Mouse (Mus musculus): ENCODE measurements around the gene Esm1. TPM values are rescaled to one million over a fixed set of nuclear protein-coding genes. Genes with fewer than 3 reads are reported as not detected.
"Not testable (repeated sequence)": the region's sequence is repeated elsewhere in the genome, so short reads cannot be mapped to it uniquely, and the experiment has no call there.

The Esm1 gene
- polyA plus RNA-seq, 1 experiment from 2014 or later: 2.5 TPM

DNA sequence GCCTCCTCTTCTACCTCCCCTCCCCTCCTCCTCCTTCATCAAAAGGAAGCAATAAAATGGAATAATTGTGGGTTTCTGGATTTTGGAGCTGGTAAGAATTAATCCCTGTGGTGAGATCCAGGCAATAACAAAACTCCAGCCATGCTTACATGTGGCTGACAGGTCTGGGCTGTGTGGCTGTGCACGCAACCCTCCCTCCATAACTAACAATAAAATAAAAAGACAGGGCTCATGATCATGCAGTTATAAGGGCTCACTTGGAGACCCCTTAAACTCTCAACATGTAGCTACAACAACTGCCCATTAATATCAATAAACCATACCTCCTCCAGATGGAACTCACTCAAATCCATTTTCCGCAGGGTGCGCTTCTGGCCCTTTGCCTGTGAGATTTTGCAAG lies 4.4 kb downstream of the Esm1 start:
- Histone ChIP-seq H3K4me1 (ENCODE audit: control insufficient read depth, insufficient read depth, low read length) (peaks cover 8% of the 10 kb centered on the region; the same call in 1 of the 2 replicates), H3K4me3 (ENCODE audit: low read length) (no peak overlapping the region), H3K9ac (ENCODE audit: low read length) (no peak overlapping the region), H3K27me3 (ENCODE audit: control insufficient read depth, insufficient read depth, low read length) (no peaks in the 10 kb centered on the region), H3K36me3 (ENCODE audit: control insufficient read depth, insufficient read depth) (no peaks in the 10 kb centered on the region), H3K9me3 (replicated peaks; ENCODE audit: control insufficient read depth, low read length) (no peaks in the 10 kb centered on the region), H3K27ac (ENCODE audit: low read length) (no peak overlapping the region), H3K4me2 (ENCODE audit: low read depth, low read length) (no peak overlapping the region)
- WGBS: 96% methylated on average over 3 of the region's 3 CpGs
- ATAC-seq (replicated peaks; ENCODE audit: extremely low read depth, insufficient read depth, low FRiP score): no peak

DNA sequence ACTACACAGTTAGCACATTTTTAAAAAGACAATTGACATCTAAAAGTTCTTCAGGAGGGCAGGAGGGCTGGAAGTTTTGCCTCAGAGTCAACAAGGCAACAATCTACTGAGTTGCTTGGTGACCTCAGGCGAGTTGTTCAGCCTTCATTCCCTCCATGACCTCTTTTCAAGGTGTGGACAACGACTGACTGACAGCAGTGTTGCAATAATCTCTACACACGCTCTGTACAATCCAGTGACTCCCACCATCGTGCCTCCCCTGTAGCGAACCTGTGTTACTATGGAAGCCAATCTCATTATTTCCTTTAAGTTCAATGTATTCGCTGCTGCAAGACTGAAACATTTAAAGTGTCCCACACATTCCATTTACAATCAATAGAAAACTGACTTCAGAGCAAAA lies 12.4 kb downstream of the Esm1 start:
- Histone ChIP-seq H3K27ac (ENCODE audit: low read length) (no peak overlapping the region), H3K4me3 (ENCODE audit: low read length) (no peak overlapping the region)
- 43% methylated on average over 6 of the region's 6 CpGs for WGBS

DNA sequence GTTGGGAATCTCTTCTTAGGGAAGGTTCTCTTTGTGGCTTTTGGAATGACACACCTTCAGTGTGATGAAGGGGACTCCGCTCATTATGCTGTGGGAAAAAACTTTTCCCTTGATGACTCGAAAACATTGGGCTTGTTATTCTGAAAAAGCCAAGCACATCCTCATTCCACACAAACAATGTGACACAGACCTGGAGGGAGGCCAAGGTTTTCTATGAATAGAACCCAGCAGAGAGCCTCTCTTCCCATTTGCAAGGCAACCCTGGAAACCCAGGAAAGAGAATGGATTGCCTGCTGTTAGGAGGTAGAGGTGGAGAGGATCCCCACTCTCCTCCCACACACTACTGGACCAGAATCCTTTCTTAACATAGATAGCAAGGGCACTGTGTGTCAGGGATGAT lies 14.6 kb downstream of the Esm1 start:
- Histone ChIP-seq H3K4me2 (ENCODE audit: low read depth, low read length) (peak overlapping the region; percentile 61), H3K27me3 (ENCODE audit: control insufficient read depth, insufficient read depth, low read length) (no peaks in the 10 kb centered on the region), H3K9me3 (replicated peaks; ENCODE audit: control insufficient read depth, low read length) (no peaks in the 10 kb centered on the region), H3K4me3 (ENCODE audit: low read length) (peak overlapping the region; percentile 50), H3K4me1 (ENCODE audit: control insufficient read depth, insufficient read depth, low read length) (peaks cover 12% of the 10 kb centered on the region), H3K27ac (ENCODE audit: low read length) (peak overlapping the region; percentile 90), H3K9ac (ENCODE audit: low read length) (peak overlapping the region; percentile 62), H3K36me3 (ENCODE audit: control insufficient read depth, insufficient read depth) (no peaks in the 10 kb centered on the region)
- 8% methylated on average over 2 of the region's 2 CpGs for WGBS
- ATAC-seq (replicated peaks; ENCODE audit: extremely low read depth, insufficient read depth, low FRiP score): peak; percentile 86

More for the DNA sequence above, 12.4 kb downstream of the Esm1 start:
- H3K27me3 ChIP-seq (ENCODE audit: control insufficient read depth, insufficient read depth, low read length): no peaks in the 10 kb centered on the region
- H3K9ac ChIP-seq (ENCODE audit: low read length): no peak overlapping the region
- H3K4me1 ChIP-seq (ENCODE audit: control insufficient read depth, insufficient read depth, low read length): peaks cover 12% of the 10 kb centered on the region
- no peaks in the 10 kb centered on the region for H3K9me3 ChIP-seq (replicated peaks; ENCODE audit: control insufficient read depth, low read length)
- no peaks in the 10 kb centered on the region for H3K36me3 ChIP-seq (ENCODE audit: control insufficient read depth, insufficient read depth)
- ATAC-seq (replicated peaks; ENCODE audit: extremely low read depth, insufficient read depth, low FRiP score): no peak
- H3K4me2 ChIP-seq (ENCODE audit: low read depth, low read length): no peak overlapping the region

DNA sequence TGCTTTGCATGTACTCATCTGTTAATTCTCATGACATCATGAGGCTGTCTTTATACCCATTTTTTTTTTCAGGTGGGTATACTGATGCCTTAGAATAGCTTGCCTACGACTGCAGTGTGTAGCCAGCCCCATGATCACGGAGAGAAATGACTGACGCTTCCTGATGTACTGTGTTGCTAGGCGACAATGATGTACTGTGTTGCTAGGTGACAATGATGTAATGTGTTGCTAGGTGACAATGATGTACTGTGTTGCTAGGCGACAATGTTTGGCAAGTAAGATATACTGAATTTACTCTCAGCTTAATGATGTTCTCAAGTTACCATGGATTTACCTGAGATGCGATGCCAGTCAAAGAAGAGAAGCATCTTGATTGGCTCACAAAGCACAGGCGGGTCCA lies 16.4 kb downstream of the Esm1 start, which contains the start of gene Gzmk:
TSS of gene Gzmk (minus strand) at position 98 of the 400 bp plus-strand sequence.
- H3K27me3 ChIP-seq (ENCODE audit: control insufficient read depth, insufficient read depth, low read length): no peaks in the 10 kb centered on the region
- peaks cover 12% of the 10 kb centered on the region for H3K4me1 ChIP-seq (ENCODE audit: control insufficient read depth, insufficient read depth, low read length)
- 57% methylated on average over 7 of the region's 7 CpGs for WGBS
- no peaks in the 10 kb centered on the region for H3K9me3 ChIP-seq (replicated peaks; ENCODE audit: control insufficient read depth, low read length)
- no peak within 1 kb of the TSS for H3K9ac ChIP-seq (ENCODE audit: low read length)
- no peak for ATAC-seq (replicated peaks; ENCODE audit: extremely low read depth, insufficient read depth, low FRiP score)
- H3K4me3 ChIP-seq (ENCODE audit: low read length): no peak within 1 kb of the TSS
- H3K36me3 ChIP-seq (ENCODE audit: control insufficient read depth, insufficient read depth): no peaks in the 10 kb centered on the region
- no peak within 1 kb of the TSS for H3K4me2 ChIP-seq (ENCODE audit: low read depth, low read length)
- no peak within 1 kb of the TSS for H3K27ac ChIP-seq (ENCODE audit: low read length)

DNA sequence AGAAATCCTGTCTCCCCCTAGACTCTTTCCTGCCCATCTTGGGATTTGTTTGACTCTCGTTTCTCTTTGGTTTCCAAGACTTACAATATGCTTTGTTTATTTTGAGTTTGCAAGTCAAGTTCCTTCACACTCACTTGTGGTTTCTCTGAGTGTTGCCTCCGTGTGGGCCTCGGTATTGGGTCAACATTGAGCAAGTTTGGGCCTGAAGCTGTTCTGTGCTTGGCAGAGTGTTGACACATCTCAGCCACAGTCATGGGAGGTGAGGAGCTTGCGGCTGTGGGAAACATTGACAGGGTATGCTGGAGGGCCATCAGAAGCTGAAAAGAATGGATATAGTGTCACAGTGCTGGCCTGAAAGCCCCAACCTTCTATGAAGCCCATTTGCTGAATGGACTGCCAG lies 17.6 kb downstream of the Esm1 start:
- WGBS: 67% methylated on average over 4 of the region's 4 CpGs
- no peak overlapping the region for H3K27ac ChIP-seq (ENCODE audit: low read length)
- no peak overlapping the region for H3K4me2 ChIP-seq (ENCODE audit: low read depth, low read length)
- H3K4me3 ChIP-seq (ENCODE audit: low read length): no peak overlapping the region
- H3K9me3 ChIP-seq (replicated peaks; ENCODE audit: control insufficient read depth, low read length): no peaks in the 10 kb centered on the region
- no peak for ATAC-seq (replicated peaks; ENCODE audit: extremely low read depth, insufficient read depth, low FRiP score)
- H3K9ac ChIP-seq (ENCODE audit: low read length): no peak overlapping the region
- H3K36me3 ChIP-seq (ENCODE audit: control insufficient read depth, insufficient read depth): no peaks in the 10 kb centered on the region
- H3K4me1 ChIP-seq (ENCODE audit: control insufficient read depth, insufficient read depth, low read length): peaks cover 10% of the 10 kb centered on the region
- no peaks in the 10 kb centered on the region for H3K27me3 ChIP-seq (ENCODE audit: control insufficient read depth, insufficient read depth, low read length)

DNA sequence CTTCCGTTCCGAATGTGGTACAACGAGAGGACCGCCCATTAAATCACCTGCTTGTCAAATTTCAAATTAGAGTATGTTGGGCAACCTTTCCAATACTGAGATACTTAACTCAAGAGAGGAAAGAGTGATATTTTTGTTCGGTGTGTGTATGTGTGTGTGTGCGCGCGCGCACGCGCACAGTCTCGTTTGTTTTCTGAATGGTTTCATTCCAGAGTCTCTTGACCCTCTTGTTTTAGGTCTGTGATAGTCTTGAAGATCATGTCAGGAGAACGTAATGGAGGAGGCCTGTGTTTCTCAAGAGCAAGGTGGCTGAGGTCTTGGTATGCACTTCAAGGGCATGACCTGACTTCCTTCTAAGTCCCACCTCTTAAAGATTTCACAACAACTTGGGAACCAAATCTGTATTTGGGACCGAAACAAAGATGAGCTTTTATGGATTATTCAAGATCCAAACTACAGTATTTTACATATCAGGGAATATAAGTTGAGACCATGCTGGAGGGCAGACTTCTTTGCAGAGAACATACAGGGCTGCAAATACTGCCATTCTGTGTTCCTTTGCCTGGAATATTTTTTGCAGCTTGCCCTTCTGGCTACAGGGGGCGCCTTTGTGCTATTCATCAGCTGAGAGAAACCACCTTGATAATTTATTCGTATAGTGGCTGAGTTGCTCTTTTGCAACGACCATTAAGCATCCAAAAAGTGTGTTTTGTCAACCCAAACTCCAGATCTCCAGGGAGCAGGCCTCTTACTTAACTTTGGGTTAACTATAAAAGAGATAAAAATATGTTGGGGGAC lies 18.4 kb downstream of the Esm1 start:
- H3K4me1 ChIP-seq (ENCODE audit: control insufficient read depth, insufficient read depth, low read length): peaks cover 3% of the 10 kb centered on the region
- no peak for ATAC-seq (replicated peaks; ENCODE audit: extremely low read depth, insufficient read depth, low FRiP score)
- 81% methylated on average over 17 of the region's 17 CpGs for WGBS
- no peak overlapping the region for H3K4me3 ChIP-seq (ENCODE audit: low read length)
- no peaks in the 10 kb centered on the region for H3K27me3 ChIP-seq (ENCODE audit: control insufficient read depth, insufficient read depth, low read length)
- H3K9ac ChIP-seq (ENCODE audit: low read length): no peak overlapping the region
- H3K9me3 ChIP-seq (replicated peaks; ENCODE audit: control insufficient read depth, low read length): no peaks in the 10 kb centered on the region
- no peak overlapping the region for H3K4me2 ChIP-seq (ENCODE audit: low read depth, low read length)
- H3K27ac ChIP-seq (ENCODE audit: low read length): no peak overlapping the region
- H3K36me3 ChIP-seq (ENCODE audit: control insufficient read depth, insufficient read depth): no peaks in the 10 kb centered on the region

DNA sequence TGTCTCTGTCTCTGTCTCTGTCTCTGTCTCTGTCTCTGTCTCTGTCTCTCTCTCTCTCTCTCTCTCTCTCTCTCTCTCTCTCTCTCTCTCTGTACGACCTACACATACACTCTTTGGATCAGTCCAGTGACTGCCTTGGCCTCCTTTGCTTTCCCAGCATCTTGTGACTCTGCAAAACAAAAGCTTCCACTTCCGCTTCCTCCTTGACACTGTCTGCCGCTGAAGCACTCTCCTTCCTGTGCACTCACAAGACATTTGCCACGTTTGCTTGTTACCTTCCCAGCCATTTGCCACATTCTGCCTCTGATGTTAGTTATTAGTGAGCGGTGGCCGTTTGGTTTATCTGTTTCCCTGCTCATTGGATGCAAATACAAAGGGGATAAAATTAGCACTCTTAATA lies 32.7 kb downstream of the Esm1 start:
- Histone ChIP-seq H3K27me3 (ENCODE audit: control insufficient read depth, insufficient read depth, low read length) (no peaks in the 10 kb centered on the region), H3K27ac (ENCODE audit: low read length) (no peak overlapping the region), H3K9ac (ENCODE audit: low read length) (no peak overlapping the region), H3K4me2 (ENCODE audit: low read depth, low read length) (no peak overlapping the region), H3K4me3 (ENCODE audit: low read length) (no peak overlapping the region), H3K9me3 (replicated peaks; ENCODE audit: control insufficient read depth, low read length) (no peaks in the 10 kb centered on the region), H3K36me3 (ENCODE audit: control insufficient read depth, insufficient read depth) (no peaks in the 10 kb centered on the region), H3K4me1 (ENCODE audit: control insufficient read depth, insufficient read depth, low read length) (peaks cover 5% of the 10 kb centered on the region)
- WGBS: 37% methylated on average over 6 of the region's 6 CpGs
- ATAC-seq (replicated peaks; ENCODE audit: extremely low read depth, insufficient read depth, low FRiP score): no peak

DNA sequence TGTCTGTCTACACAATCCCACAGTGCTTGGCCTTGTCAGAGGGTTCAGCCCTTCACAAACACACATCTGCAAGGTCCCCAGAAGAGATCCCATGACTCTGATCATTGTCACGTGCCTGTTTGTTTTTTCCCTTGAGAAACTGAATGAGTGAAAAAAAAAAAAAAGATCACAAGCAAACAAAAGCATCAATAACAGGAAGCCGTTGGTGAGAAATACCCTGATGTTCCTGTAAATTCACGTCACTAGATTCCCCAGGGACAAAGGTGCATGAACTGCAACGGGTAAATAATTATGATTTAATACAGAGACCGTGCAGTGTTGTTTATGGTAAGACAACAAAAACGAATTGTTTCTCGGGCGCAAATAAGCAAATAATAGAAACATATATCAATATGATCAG lies 35.6 kb downstream of the Esm1 start:
- Histone ChIP-seq H3K27me3 (ENCODE audit: control insufficient read depth, insufficient read depth, low read length) (no peaks in the 10 kb centered on the region), H3K4me2 (ENCODE audit: low read depth, low read length) (no peak overlapping the region), H3K36me3 (ENCODE audit: control insufficient read depth, insufficient read depth) (no peaks in the 10 kb centered on the region), H3K4me3 (ENCODE audit: low read length) (no peak overlapping the region), H3K4me1 (ENCODE audit: control insufficient read depth, insufficient read depth, low read length) (peaks cover 5% of the 10 kb centered on the region), H3K9me3 (replicated peaks; ENCODE audit: control insufficient read depth, low read length) (no peaks in the 10 kb centered on the region), H3K27ac (ENCODE audit: low read length) (no peak overlapping the region), H3K9ac (ENCODE audit: low read length) (no peak overlapping the region)
- 77% methylated on average over 8 of the region's 8 CpGs for WGBS
- no peak for ATAC-seq (replicated peaks; ENCODE audit: extremely low read depth, insufficient read depth, low FRiP score)

DNA sequence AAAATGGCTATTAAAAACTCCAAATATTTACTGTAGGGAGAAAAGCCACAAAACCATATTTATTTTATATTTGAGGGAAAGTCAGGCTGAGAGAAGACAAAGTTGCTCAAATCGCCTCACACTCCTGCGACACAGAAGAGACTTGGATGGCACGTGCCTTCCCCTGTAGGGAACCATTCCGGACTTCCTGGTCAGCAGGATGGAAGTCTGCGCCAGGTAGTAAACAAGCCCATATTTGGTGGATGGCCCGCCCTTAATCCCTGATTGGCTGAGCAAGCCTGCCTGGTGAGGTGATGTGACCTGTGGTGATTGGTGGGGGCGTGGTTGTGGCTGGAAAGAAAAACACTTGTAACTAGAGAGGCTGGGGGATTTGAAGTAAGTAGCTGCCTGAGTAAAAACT lies 43.1 kb downstream of the Esm1 start:
- H3K27me3 ChIP-seq (ENCODE audit: control insufficient read depth, insufficient read depth, low read length); H3K4me2 ChIP-seq (ENCODE audit: low read depth, low read length); H3K9me3 ChIP-seq (replicated peaks; ENCODE audit: control insufficient read depth, low read length); ATAC-seq (replicated peaks; ENCODE audit: extremely low read depth, insufficient read depth, low FRiP score); H3K9ac ChIP-seq (ENCODE audit: low read length); H3K4me3 ChIP-seq (ENCODE audit: low read length); H3K27ac ChIP-seq (ENCODE audit: low read length); H3K36me3 ChIP-seq (ENCODE audit: control insufficient read depth, insufficient read depth); H3K4me1 ChIP-seq (ENCODE audit: control insufficient read depth, insufficient read depth, low read length): not testable (repeated sequence)
- WGBS: 80% methylated on average over 7 of the region's 7 CpGs
